Mouse (Mus musculus): ENCODE data around the gene Vmn1r118.
"Not testable (repeated sequence)": the region's sequence is repeated elsewhere in the genome, so short reads cannot be mapped to it uniquely, and the experiment has no call there.

Gene Vmn1r118

DNA sequence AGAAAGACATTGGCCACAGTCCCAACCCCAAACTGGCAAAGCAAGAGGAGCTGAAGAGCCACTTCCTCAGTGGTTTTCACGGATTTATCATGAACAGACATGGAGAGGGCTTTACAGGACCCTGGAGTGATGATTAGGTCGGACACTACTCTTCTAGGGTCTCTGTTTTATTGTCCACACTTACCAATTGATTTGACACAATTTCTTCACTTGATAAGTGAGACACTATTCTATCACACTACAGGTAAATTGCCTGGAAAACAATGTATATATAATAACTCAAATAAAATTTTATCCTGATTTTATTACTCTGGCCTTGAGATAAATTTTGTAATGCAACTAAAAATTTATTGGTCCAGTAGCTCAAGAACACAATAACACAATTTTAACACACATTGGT, at the start of gene Vmn1r118:
Vmn1r118 (minus strand) TSS at position 101 of the 400 bp plus-strand sequence.
- DNase-seq (ENCODE audit: low spot score in 2 of 2) = not testable (repeated sequence)

DNA sequence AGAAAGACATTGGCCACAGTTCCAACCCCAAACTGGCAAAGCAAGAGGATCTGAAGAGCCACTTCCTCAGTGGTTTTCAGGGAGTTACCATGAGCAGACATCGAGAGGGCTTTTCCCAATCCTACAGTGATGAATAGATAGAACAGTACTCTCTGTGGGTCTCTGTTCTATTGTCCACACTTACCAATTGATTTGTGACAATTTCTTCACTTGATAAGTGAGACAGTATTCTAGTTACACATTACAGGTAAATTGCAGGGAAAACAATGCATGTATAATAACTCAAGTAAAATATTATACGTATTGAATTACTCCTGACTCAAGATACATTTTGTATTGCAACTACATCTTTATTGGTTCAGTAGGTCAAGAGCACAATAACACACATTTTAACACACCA, 28.1 kb downstream of the Vmn1r118 start, which contains the start of gene Vmn1r117:
Vmn1r117 (minus strand) TSS at position 101 of the 400 bp plus-strand sequence.
- not testable (repeated sequence) for DNase-seq (ENCODE audit: low spot score in 2 of 2)

DNA sequence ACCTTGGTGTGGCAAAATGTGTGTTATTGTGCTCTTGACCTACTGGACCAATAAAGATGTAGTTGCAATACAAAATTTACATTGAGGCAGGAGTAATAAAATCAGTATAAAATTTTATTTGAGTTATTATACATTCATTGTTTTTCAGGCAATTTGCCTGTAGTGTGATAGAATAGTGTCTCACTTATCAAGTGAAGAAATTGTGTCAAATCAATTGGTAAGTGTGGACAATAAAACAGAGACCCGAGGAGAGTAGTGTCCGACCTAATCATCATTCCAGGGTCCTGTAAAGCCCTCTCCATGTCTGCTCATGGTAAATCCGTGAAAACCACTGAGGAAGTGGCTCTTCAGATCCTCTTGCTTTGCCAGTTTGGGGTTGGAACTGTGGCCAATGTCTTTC, 40.2 kb downstream of the Vmn1r118 start, which contains the start of gene Vmn1r116:
Vmn1r116 (plus strand) TSS at position 301 of the 400 bp plus-strand sequence.
- DNase-seq (ENCODE audit: low spot score in 2 of 2) = not testable (repeated sequence)
